Mouse (Mus musculus) retina, embryonic 14.5 days (tissue): ENCODE measurements around the gene Klrc1.
"Not testable (repeated sequence)": the region's sequence is repeated elsewhere in the genome, so short reads cannot be mapped to it uniquely, and the experiment has no call there.

Experiments used
- DNase-seq: peaks from one replicate; pipeline ENCODE4 v3.0.0-alpha.2; 2015; ENCODE audit warnings: low spot score

Klrc1 gene

DNA sequence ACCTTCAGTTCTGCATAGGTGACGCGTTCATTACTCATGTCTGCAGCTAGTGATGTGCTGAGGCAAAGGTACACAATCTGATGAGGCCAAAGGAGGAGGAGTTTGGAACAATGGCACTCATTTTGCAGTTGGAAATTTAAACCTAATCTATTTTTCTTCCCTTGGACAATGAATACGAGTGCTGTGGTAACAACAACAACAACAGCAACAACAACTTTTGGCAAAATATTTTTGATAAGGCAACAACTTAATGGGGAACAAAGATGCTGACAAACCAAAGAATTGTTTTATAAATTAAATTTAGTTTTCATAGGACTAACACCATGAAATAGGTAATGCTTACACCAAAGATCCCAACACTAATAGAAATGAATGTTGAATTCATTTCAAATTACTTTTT, at the start of gene Klrc1:
Gene Klrc1 (minus strand): TSS at position 101 of the 400 bp plus-strand sequence.
- DNase-seq, result no peak

DNA sequence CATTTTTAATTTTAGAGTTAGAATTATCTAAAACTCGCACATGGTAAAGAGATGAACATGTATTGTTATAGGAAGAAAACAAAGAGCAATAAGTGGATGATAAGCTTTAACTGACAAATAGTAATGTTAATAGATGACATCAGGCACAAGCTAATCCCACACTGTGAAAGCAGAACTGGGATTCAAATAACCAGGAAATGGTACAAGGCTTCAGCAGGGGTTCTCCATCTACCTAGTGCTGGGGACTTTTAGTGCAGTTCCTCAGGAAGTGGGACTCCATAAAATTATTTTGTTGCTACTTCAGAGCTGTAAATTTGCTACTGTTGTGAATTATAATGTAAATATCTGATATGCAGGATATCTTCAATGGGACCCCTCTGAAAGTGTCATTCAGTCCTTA, 48.5 kb upstream of the Klrc1 start:
- DNase-seq, result no peak

DNA sequence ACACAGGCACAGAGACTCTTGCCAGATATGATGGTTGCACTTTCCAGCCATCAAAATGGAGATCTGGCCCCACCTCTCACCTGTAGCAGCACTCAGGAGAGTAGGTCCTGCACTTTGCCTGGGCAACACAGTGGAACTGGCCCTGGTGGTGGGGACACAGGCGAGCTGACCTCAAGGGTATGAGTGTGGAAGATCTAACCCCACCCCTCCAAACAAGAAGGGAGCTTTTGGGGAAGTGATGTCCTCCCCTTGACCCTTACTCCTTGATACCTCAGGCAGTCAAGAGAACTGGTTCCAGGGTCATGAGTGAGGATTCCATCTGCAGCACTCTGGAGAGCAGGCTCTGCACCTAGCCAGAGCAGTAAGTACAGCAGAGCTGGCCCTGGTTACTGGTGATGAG, 42.6 kb upstream of the Klrc1 start:
- no peak for DNase-seq

DNA sequence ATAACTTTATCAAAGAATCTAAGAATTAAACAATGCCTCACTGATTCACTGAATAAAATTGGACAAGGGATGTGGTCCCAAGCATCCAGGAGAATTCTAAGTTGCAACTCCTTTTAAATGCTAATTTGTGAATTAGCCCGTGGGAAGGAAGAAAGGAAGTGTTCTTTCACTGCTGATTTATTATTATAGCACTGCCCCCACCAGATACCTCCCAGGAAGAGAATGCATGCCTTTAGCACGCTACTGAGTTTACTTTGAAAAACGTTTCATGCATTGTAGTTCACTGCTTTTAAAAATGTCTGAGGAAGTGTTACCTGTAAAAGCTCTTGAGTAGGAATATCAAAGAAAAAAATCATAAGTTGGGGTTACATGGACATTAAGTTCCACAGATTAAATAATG, 41.7 kb upstream of the Klrc1 start:
- DNase-seq, result no peak

DNA sequence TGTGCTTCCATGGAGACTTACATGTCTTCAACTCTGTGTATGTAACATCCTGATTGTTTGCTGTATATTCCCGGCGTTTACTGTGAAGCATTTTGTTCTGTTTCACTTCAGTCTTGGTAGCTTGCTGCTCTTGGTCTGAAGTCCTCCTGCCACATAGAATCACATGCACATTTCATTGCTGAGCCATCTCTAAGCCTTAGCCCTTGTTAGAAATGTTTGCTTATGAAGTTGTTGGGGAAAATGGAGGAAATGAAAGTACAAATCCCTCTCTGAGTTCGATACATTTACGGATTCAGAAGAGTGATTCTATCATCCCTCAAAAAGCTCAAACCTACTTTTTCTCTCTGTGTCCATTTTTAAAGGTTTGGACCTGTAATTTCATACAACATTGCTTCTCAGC, 38.3 kb upstream of the Klrc1 start, which contains the start of gene Klri1:
Gene Klri1 (minus strand): TSS at position 101 of the 400 bp plus-strand sequence.
- no peak for DNase-seq

DNA sequence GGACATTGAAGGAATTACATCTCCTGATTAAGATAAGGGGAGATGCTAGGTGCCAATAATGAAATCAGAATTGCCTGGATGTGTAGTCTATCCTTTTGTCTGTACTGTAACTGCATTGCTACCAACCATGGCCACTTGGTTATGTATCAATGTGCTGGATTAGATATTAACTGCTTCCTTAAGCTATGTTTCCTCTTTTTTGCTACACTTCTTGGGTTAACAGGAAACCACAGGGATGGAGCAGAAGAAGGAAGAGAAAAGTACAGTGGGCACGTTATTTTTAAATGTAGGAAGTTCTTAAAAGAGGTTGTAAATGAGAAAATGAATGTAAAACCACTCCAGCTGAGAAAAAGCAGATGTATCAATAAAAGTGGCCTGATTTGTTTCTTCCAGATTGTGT, 34.8 kb upstream of the Klrc1 start:
- DNase-seq, result no peak

DNA sequence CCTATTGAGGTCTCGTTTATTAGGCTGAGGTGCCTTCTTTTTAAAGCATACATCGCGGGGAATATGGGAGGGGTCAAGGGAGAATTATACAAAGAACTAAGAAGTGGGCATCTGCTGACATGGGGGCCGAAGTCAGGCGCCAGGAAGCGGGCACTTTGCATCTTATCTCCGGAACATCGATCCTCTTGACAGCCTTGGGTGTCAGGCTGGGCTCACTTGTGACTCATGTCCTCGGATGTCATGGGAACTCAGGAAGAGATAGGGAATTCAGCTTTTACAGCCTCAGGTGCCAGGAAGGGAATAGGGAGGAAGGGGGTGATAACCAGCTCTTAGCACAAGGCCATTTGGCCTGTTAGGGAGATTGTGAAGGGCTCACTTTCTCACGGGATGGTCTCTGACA, 12.7 kb upstream of the Klrc1 start:
- not testable (repeated sequence) for DNase-seq

DNA sequence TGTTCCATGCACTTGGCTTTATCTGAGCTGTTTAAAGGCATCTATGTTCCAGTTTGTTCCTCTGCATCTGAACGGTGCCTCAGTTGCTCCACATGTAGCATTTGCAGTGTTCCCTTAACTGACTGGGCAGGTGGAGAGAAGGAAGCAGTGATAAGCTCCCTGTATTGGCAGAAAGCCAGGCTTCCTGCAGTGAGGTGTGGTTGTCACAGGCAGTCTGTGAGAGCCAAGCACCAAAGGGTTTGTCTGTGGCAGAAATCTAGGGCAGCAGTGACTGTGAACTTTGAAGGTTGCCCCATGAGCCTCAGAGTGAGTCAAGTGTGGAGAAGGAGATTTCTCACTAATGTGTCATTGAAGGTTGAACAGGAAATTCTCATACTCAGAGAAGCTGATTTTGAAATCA, 1.6 kb upstream of the Klrc1 start:
- no peak for DNase-seq

DNA sequence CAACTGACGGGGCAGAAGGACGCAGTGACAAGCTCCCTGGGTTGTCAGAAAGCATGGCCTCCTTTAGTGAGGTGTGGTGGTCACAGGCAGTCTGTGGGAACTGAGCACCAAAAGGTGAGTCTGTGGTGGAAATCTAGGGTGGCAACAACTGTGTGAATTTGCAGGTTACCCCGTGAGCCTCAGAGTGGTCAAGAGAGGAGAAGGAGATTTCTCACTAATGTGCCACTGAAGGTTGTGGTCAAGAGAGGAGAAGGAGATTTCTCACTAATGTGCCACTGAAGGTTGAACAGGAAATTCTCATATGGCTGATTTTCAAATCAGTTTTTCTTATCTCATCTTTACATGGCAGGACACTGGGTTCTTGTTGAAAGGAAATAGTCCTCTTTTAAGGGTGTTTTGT, 17.5 kb downstream of the Klrc1 start:
- DNase-seq, result not testable (repeated sequence)

DNA sequence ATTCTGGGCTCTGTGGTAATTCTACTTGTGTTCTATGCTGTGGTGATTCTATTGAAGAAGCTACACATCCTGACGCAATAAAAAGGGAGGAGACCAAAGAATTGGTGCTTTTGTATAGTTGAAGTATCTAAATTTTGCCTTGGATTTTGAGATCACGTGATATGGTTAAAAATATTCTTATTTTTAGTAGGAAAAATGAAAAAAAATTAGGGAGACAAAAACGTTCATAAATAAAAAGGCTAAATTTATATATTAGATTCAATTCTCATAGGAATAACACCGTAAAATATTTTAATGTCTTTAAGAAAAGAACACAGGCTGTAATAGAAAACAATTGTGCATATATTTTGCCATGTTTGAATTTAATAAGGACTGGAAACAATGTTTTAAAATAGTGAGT, 18.2 kb downstream of the Klrc1 start, which contains the start of gene Klrc2:
Gene Klrc2 (minus strand): TSS at position 101 of the 400 bp plus-strand sequence.
- DNase-seq, result not testable (repeated sequence)

DNA sequence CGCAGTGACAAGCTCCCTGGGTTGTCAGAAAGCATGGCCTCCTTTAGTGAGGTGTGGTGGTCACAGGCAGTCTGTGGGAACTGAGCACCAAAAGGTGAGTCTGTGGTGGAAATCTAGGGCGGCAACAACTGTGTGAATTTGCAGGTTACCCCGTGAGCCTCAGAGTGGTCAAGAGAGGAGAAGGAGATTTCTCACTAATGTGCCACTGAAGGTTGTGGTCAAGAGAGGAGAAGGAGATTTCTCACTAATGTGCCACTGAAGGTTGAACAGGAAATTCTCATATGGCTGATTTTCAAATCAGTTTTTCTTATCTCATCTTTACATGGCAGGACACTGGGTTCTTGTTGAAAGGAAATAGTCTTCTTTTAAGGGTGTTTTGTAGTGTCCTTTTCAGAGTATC, 34.7 kb downstream of the Klrc1 start:
- not testable (repeated sequence) for DNase-seq

DNA sequence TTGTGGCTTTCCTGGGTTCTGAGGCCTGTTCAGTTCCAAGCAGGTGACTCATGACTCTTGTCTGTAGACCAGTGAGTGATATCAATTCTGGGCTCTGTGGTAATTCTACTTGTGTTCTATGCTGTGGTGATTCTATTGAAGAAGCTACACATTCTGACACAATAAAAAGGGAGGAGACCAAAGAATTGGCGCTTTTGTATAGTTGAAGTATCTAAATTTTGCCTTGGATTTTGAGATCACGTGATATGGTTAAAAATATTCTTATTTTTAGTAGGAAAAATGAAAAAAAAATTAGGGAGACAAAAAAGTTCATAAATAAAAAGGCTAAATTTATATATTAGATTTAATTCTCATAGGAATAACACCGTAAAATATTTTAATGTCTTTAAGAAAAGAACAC, 35.5 kb downstream of the Klrc1 start, which contains the start of gene Klrc3:
Gene Klrc3 (minus strand): TSS at position 101 of the 400 bp plus-strand sequence.
- DNase-seq, result not testable (repeated sequence)

DNA sequence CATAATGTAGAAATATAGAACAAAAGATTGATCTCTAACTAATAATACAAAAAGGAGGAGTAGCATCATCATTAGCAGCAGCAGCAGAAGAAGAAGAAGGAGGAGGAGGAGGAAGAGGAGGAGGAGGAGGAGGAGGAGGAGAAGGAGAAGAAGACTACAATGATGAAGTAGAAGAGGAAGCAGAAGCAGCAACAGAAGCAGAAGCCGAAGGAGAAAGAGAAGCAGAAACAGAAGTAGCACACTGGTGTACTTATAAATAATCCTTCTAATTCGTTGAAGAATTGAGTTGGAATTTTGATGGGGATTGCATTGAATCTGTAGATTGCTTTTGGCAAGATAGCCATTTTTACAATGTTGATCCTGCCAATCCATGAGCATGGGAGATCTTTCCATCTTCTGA, 47.7 kb downstream of the Klrc1 start:
- not testable (repeated sequence) for DNase-seq

DNA sequence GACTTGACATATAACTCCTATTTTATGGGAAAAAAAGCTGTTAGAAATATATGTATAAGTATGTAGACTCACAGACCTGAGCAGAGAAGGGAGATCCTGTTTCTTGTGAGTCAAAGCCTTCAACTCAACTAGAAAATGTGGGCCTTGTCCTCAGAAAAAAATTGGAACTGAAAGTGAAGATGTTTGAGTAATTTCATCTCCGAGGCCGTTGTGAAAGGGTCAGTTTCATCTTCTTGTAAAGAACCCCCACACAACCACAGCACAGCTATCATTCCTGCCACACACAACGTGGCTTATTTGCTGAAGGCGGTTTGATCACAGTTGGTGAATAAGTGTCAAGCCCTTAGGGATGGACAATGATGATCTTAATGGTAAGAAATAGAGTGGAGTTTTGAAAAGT, 55.0 kb downstream of the Klrc1 start, which contains the start of gene Klrk1:
Gene Klrk1 (minus strand): TSS at position 130 of the 400 bp plus-strand sequence.
- no peak for DNase-seq
